Mouse (Mus musculus): ENCODE data around the gene Sox10. TPM values are rescaled to one million over a fixed set of nuclear protein-coding genes. Genes with fewer than 3 reads are reported as not detected.

Sox10 gene
- total RNA-seq (2021) = 10 to 100 TPM in 1 of 2 experiments, 1 to 10 TPM in 1; 9.5 to 12.3 TPM
- long read RNA-seq, experiment 1, transcript Sox10-201 (4 exons, 2,713 nt) = major isoform, 6 of 10 reads
- long read RNA-seq, experiment 1, partial matches to known transcripts = 0 of 10 reads
- long read RNA-seq, experiment 1, other reads (novel, unspliced or antisense) = 4 of 10 reads
- long read RNA-seq, experiment 2, transcript Sox10-201 (4 exons, 2,713 nt) = major isoform, 5 of 8 reads
- long read RNA-seq, experiment 2, partial matches to known transcripts = 3 of 8 reads
- long read RNA-seq, experiment 2, other reads (novel, unspliced or antisense) = 0 of 8 reads

DNA sequence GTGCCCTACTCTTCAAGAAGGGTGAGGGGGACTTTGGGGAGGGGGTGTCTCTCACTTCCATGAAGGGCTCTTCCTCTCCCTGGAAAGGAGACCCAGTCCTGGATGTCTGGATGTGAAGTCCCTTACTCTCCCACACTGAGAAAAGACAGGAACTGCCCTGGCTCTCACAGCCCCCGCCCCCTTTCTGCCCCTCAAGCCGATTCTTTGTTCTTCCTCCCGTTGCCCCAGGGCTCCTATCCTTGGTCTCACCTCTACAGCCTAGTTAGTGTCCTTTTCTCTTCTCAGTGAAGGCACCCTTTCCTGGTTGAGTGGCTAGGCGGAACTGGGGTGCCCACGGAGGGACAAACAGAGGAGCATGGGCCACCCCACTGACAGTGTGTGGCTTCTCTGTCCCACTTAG lies at the start of gene Sox10:
Sox10 (minus strand) TSS at position 101 of the 400 bp plus-strand sequence.
- no peak for DNase-seq (ENCODE audit: low spot score in 2 of 2)

DNA sequence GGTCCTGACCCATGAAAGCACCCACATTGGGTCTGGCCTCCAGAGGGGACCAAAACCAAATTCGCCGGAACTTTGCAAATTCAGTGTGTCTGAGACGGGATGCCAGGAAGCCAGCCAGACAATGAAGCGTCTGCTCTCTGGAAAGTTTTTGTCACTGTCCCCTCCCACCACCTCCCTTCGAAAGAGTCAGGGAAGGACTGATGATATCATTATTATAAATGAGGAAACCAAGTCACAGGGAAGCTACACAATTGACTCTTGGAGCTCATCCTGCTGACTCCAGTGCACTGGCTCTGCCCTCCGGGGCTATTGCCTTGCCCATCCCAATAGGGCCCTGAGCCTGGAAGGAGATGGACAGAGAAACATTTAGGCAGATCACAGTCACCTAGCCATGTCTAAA lies 48.6 kb upstream of the Sox10 start:
- no peak for DNase-seq (ENCODE audit: low spot score in 2 of 2)

DNA sequence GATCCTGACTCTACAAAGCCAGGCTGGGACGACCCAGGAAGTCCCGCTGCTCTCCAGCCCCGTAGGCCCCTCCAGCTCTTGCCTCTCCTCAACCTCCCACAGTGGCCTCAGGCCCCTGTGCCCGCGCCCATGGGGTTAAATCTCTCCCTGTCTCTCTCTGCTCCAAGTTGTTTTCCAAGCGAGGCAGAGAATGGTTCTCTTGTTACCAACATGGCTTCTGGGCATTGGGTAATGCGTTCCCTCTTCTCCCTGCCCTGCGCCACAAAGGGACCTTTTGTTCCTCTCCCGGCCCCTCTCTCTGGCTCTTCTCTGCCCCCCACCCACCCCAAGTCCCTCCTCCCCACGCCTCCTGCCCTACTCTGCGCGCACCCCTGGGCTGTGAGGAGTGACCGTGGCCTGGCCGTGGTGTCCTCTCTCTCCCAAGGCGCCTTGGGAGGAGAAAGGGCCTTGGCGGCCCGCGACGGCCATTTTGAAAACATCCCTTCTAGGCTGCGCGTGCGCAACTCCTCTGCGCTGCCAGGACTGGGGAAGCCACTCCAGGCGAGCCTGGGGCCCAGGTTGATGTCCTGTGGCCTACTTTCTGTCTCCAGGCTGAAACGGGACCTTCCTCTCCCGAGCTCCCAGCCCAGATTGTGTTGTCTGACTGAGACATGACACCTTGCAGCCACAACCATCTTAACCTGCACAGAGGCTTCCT lies 47.9 kb upstream of the Sox10 start:
- no peak for DNase-seq (ENCODE audit: low spot score in 2 of 2)

DNA sequence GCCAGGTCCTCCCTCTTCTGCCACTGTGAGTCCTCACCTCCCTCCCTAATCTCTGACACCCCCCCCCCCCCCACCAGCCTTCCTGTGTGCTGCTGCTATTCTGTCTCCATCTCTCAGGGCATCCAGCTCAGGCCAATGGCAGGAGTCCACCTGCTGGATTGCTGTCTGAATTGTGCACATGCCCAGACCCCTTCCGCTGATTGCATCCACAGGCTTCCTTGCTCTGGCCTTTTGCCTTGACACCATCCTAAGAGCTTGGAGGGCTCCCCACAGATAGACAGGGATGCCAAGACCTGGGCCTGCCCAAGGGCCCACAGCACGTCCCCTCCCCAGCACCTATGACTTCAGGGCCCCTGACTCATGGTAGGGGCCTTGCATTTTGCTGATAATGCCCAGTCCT lies 45.3 kb upstream of the Sox10 start:
- DNase-seq (ENCODE audit: low spot score in 2 of 2) = no peak

DNA sequence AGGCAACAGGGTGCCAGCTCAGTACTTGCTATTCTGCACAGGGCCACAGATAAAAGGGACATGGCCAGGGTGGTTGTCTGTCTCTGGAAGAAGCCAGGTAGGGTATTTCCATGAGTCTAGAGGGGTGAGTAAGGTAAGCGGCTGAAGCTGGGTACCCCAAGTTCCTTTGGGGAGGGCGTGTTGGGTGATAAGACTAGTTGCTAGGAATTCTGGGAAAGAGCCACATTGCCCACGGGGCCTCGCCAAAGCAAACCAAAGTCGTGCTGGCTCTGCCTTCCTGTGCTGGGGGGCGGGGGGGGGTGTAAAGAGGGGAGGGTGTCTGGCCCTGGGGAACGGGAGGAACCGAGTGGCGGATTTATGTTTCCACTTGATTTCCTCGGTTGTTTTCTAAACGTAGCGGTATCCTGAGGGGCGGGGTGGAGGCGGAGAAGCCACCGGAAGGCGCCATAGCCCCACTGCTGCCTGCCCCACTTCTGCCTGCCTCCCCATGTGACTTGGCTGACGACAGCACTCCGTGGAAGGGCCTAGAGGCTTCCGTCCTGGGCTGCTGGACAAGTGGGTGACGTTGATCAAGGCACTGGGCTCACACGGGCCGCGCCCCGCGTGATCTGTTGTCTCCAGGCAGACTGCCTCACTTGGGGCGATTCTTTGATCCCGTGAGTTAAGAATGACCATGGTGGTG lies 43.9 kb upstream of the Sox10 start:
- no peak for DNase-seq (ENCODE audit: low spot score in 2 of 2)

DNA sequence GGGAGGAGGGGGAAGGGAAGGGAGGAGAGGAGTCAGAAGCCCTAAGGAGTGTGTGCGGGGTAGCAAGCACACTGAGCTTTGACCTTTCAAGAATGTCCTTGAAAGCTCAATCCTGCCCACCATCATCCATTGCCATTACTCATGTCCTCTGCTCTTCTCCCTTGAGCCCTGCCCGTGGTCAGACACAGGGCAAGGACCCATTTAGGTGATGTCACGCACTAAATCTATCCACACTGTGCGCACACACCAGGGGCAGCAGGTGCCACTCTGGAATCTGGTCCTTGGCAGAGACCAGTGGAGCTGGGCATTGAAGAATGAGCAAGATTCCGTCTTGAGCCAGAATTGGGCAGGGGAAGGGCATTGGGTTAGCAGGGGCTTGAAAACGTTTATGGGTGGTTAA lies 43.2 kb upstream of the Sox10 start:
- no peak for DNase-seq (ENCODE audit: low spot score in 2 of 2)

DNA sequence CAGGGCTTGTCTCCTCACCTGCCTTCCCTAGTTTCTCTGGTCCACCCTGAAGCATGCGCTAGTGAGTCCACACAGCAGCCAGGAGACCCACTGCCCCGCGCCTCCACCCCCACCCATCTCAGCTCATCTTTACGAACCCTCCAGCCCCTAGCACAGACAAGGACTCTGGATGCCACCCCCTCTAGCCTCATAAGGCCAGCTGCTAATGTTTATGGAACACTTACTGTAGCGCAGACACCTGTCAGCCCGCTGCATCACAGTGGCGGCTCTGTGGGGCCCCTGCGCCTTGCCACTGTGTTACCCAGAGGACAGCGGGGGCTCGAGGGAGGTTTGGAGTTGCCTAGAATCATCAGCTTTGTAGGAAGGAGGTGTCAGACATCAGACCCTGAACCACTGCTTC lies 37.5 kb upstream of the Sox10 start:
- no peak for DNase-seq (ENCODE audit: low spot score in 2 of 2)

DNA sequence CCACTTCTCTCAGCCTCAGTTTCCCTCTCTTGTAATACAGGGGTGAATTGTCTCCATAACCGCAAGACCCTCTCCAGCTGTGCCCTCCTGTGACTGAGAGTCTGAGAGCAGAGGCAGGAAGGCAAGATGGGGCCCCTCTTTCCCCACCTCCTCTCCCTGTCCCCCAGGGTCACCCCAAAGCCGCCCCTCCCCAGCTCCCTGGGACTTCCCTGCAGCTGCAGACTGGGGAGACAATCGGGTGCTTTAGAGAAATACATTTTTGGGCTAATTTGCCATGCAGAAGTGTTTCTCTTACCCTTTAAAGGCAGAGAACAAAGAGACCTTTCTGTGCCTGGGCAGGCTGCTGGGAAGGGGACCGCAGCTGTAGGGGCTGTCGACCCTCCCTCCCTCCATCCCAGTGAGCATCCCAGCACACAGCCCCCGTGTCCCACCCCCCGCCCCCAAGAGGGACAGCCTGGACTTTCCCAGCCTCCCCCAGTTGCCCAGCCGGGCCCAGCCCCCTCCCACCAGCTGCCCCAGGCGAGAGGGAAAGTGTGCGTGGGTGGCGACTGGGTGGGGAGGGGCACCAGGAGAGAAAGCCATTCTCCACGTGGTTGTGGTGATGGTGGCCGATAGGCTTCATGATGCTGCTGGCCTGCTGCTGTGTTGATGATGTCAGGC lies 36.6 kb upstream of the Sox10 start:
- no peak for DNase-seq (ENCODE audit: low spot score in 2 of 2)

DNA sequence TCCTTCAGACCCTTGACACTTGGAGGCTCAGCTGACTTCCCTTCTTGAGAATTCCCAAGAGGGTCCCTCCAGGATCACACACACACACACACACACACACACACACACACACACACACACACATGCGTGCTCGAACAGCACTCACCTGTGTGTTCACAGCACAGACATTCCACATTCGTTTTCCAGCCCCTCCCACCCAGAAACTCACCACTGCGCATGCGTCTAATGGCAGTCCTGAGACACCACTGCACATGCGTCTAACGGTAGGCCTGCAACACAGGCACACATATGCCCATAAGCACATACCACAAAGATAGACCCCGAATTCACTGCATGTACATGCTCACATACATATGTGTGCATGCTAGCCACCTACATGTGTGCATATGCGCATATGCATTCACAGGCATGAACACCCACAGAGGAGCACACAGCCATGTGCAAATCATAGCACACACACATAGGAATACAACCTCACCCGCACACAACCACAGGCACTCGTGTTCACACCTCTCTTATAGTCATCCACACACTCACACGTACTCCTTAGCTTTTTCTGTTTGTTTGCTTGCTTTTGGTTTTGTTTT lies 34.4 kb upstream of the Sox10 start:
- no peak for DNase-seq (ENCODE audit: low spot score in 2 of 2)

DNA sequence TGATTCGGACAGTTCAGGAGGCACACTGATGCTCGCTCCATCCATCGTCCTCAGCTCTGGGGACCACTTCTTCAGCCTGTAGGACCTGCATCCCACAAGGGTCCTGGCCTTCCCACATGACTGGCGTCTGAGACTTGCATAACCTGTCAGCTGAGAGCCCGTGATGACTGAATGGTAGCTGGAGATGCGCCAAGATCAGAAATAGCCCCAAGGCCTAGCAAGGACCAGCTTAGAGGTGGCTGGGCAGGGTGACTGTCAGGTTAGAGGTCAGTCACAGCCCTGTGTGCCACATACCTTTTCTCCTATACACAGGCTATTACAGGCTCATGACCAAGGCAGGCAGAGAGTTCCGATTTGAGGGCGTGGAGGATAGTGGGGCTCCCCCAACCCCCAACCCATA lies 30.5 kb upstream of the Sox10 start:
- no peak for DNase-seq (ENCODE audit: low spot score in 2 of 2)

DNA sequence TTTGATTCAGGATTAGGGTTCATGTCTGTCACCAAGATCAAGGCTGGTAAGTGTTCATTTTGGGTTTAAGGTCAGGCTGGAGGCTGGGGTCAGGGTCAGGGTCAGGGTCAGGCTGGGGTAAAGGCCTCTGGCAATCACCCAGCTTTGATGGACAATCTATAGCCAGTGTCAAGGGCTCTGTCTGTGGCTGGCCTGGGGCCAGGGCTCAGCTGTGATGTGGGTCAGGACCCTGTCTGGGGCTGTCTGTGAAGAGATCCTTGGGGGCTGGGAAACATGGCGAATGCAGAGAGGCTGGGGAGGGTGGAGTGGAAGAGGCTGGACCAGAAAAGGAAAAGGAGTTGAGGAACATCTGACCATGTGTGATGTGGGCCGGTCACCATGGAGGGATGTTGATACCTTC lies 29.9 kb upstream of the Sox10 start:
- no peak for DNase-seq (ENCODE audit: low spot score in 2 of 2)

DNA sequence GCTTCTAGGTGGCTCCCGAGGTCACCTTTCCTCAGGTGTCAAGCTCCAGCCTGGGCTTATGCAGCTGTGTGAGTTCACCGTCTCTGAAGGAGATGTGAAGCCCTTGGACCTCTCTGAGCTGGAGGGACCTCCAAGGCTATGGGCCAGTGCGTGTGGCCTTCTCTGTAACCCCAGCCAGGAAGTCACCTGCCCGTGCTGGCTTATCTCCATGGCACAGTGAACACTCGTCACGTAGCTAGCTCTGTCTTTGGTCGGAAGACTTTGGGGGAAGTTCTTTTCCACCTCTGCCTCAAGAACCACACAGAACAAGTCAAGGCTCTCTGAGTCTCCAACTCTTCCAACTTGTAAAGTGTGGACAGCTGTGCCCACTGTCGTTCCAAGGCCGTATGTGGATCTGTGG lies 29.0 kb upstream of the Sox10 start:
- DNase-seq (ENCODE audit: low spot score in 2 of 2) = no peak

DNA sequence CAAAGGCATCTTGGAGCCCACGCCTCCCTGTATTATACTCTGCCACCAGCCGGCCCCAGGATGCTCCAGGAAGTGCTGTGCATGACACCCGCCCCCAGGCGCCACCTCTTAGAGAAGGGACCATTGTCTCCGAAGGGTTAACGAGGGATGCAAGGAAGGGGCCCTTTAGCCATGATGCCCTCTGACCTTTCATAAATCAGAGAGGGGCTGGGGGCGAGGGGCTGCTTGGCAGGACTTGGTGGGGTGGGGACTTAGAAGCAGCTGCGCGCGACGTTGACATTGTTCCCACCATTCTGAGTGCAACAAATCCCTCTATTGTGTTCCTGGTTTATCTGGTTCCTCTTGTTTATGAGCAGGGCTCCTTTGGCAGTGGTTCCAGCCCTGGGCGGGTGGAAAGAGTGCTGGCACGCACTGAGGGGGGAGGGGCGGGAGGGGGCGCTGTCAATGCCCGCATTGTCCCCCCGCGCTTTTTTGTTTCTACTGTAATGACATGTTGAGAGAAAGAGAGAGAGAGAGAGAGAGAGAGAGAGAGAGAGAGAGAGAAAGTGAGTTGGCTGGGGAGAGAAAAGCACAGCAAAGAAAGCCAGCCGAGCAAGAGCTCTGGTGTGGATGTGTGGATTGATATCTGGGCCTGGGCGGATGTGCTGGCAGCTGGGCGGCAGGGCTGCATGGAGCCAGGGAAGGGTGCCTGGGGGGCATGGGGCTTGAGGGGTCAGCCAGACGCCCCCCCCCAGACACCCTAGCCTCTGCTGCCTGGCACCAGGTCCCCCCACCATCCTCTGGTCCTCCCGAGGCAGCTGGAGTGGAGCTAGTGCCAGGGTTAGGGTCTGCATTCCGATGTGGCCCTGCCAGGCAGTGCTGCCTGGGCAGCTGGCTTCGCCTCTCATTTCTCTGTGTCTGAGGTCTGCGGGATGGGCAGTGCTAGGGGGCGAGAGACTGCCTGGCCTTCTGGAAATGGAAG lies 28.1 kb upstream of the Sox10 start:
- no peak for DNase-seq (ENCODE audit: low spot score in 2 of 2)

DNA sequence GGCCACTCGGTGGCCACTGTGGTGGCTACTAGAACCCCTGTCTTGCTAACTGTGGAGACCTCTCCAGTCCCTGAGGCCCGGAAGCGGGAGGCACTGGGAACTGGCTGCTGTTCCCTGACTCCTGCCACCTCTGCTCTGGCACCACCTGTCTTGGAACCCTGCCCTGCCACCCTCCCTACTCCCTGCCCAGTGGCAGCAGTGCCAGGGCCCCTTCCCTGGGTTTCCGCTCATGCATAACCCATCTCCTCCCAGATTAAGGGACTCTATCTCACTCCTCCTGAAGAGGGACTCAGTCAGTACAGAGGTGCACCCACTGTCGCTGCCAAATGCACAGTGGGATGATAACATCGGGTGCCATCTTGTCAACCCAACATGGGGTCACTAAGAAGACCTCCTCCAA lies 27.4 kb upstream of the Sox10 start:
- no peak for DNase-seq (ENCODE audit: low spot score in 2 of 2)

DNA sequence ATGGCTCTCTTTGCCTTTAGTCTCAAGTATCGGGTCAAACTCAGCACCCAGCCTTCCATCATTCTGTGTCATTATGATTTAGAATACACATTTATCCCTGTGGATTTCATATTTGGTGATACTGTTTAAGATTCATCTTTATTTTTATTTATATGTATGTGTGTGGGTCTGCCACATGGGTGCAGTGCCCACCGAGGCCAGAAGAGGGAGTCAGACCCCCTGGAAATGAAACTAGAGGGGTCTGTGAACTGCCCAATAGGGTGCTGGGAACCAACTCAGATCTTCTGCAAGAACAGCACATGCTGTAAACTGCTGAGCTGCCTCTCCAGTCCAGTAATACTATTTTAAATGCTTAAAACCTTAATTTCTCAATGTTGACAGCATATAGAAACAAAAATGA lies 26.4 kb upstream of the Sox10 start:
- DNase-seq (ENCODE audit: low spot score in 2 of 2) = no peak

DNA sequence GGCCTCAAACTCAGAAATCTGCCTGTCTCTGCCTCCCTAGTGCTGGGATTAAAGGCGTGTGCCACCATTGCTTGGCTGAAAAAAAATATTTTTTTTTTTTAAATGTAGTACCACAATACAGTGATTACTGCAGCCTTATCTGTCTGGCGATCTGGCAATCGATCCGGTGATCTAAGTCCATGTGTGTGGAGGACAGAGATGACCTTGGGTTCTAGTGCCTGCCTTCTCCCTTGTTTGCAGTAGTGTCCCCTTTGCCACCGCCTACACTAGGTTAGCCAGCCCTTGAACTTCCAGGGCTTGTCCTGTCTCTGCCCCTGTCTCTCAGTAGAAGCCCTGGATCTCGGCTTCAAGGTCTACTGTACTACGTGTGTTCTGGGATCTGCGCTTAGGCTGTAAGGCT lies 22.8 kb upstream of the Sox10 start:
- DNase-seq (ENCODE audit: low spot score in 2 of 2) = no peak

DNA sequence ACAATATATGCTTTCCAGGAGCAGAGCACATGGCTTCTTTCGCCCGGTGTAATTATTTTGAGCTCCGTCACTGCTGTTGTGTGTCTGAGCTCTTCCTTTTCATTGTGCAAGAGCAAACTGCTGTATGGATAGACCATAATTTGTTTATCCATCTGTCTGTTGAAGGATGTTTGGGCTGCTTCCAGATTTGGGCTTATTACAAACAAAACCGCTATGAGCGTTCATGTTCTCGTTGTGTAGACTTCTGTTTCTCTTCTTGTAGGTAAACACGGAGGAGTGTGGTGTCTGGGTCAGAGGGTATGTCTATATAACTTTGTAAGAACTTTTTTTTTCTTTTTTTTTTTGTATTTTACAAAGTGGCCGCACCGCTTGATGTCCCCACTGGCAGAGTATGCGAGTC lies 20.2 kb upstream of the Sox10 start:
- DNase-seq (ENCODE audit: low spot score in 2 of 2) = no peak

DNA sequence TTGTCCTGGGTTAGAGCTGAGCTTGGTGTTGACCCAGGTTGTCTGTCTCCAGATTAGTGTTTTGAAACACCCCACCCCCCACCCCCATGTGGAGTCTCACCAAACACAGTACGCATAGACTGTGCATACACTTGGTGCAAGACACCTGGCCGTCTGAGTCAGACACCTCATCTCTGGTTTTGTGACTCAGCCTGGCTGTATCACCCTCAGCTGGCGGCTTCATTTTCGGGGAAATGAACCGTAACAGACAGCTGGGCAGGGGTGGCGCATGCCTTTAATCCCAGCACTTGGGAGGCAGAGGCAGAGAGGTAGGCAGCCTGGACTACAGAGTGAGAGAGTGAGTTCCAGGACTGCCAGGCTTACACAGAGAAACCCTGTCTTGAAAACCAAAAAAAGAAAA lies 11.9 kb upstream of the Sox10 start:
- no peak for DNase-seq (ENCODE audit: low spot score in 2 of 2)

DNA sequence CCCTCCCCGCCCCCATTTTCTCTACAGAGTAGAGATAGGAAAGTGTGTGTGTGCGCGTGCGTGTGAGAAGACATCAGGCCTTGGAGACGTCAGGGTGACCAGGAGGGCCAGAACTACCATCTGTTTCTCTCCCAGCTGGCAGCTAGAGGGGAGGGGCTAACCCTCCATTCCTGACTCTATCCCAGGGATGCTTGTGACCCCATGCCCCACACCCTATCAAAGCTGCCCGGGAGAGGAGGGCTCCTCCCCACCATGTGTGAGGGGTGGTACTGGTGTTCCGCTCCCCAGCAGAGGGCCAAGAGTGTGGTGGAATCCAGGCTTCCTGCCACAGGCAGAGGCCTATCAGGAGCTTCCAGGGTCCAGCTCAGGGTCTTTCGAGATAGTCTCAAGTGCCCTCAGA lies 1.7 kb upstream of the Sox10 start:
- DNase-seq (ENCODE audit: low spot score in 2 of 2) = no peak

DNA sequence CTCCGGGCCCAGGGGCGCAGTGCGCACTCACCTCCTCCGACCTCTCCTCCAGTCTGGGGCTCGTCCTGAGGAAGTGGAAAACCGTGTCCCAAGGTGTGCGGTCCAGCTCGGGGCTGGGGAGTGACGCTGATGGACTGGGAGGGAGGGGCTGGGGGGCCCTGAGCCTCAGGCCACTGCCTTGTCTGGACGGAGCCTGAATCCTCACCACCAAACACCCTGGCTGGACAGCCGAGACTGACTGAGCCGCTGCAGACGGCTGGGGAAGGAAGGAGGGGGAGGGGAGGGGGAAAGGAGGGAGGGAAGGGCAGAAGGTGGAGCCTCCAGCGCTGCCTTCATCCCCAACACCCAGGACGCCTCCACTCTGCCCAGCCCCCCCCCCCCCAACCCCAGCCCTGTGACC lies 789 bp downstream of the Sox10 start:
- DNase-seq (ENCODE audit: low spot score in 2 of 2) = no peak
